Mouse (Mus musculus): ENCODE measurements around the gene Grin3b. TPM values are rescaled to one million over a fixed set of nuclear protein-coding genes. Genes with fewer than 3 reads are reported as not detected.
A peak's percentile ranks its signal among the peaks of the same experiment; 100 is the strongest.

Gene Grin3b
- polyA plus RNA-seq, 1 experiment from 2014 or later = 0.28 TPM

DNA sequence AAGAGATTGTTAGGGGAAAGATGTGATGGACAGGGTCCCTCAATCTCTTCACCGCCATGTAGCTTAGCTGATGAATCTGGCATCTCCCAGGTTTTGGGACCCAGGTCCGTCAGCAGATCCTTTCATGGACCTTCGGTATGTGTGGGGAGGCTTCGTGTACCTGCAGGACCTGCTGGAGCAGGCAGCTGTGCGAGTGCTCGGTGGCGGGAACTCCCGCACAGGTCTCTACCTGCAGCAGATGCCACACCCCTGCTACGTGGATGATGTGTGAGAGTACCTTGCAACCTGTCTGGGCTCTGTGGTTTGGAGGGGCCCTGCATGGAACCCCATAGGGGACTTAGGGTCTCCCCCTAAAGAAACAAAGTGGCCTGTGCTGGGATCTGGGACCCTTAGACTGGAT, 31.4 kb downstream of the Grin3b start:
- 75% methylated on average over 9 of the region's 9 CpGs for WGBS

DNA sequence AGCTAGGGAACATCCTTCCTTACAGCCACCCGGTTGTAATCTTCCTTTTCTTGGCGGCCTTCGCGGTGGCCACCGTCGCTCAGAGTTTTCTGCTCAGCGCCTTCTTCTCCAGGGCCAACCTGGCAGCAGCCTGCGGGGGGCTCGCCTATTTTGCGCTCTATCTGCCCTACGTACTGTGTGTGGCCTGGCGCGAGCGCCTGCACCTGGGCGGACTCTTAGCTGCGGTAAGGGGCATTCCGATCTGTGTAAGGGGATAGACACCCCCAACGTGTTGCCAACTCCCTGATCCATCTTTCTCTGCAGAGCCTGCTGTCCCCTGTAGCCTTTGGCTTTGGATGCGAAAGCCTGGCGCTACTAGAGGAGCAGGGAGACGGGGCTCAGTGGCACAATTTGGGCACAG, 32.3 kb downstream of the Grin3b start:
- WGBS = 25% methylated on average over 21 of the region's 21 CpGs
- no peaks in the 10 kb centered on the region for H3K9me3 ChIP-seq (replicated peaks)
- peak overlapping the region; percentile 65 for H3K27ac ChIP-seq
- peak overlapping the region; percentile 16; the same call in 1 of the 2 replicates for H3K4me3 ChIP-seq
- H3K4me1 ChIP-seq = peaks cover 35% of the 10 kb centered on the region
- H3K36me3 ChIP-seq = no peaks in the 10 kb centered on the region
- no peak for DNase-seq (ENCODE audit: low spot score)
- H3K27me3 ChIP-seq (ENCODE audit: low read depth, poor library complexity, severe bottlenecking) = peaks cover 90% of the 10 kb centered on the region

More for the DNA sequence above, 31.4 kb downstream of the Grin3b start:
- H3K4me3 ChIP-seq = 0 out of 2 replicates have a peak overlapping the region, but pooled peaks have one; percentile 16
- peak overlapping the region; percentile 65; the same call in 1 of the 2 replicates for H3K27ac ChIP-seq
- no peaks in the 10 kb centered on the region for H3K9me3 ChIP-seq (replicated peaks)
- DNase-seq (ENCODE audit: low spot score) = no peak
- H3K36me3 ChIP-seq = no peaks in the 10 kb centered on the region
- H3K4me1 ChIP-seq = peaks cover 36% of the 10 kb centered on the region
- peaks cover 88% of the 10 kb centered on the region for H3K27me3 ChIP-seq (ENCODE audit: low read depth, poor library complexity, severe bottlenecking)

DNA sequence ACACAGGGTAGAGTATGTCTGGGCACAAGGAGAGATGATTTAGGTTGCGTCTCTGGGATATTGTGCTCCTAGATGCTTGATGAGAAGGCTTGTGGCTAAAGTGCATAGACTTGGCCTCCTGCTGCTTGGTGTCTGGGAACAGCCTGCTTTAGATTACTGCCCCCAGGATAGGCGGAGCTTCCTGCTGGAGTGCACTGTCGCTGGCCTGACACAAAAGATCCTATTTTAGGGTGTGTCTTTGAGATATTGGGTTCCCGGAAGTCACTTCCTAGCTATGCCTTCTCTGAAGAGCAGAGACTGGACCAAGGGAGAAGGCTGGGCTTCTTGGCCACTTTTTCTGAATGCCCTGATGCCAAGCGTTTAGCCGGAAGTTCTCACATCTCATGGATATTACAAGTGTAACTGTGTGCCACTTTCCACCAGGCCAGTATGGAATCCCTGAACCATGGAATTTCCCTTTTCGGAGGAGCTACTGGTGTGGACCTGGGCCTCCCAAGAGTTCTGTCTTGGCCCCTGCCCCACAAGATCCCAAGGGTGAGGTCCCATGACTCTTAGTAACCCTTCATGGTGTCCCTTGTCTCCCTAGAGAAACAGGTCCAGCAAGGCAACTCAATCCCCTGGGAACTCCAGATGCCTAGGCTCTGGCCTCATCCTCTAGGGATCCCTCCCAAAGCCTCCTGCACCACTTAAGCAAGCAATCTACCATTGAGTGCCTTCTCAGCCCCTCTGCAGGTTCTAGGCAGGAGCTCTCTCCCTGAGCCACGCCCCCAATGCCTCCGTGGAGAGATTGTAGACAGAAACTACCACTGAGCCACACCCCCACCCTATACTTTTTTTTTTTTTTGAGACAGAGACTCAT, 33.1 kb downstream of the Grin3b start:
- Histone ChIP-seq H3K36me3 (no peaks in the 10 kb centered on the region), H3K4me3 (peak overlapping the region; percentile 16; the same call in 1 of the 2 replicates), H3K27ac (peak overlapping the region; percentile 65; the same call in 1 of the 2 replicates), H3K9me3 (replicated peaks) (no peaks in the 10 kb centered on the region), H3K27me3 (ENCODE audit: low read depth, poor library complexity, severe bottlenecking) (peaks cover 82% of the 10 kb centered on the region), H3K4me1 (peaks cover 28% of the 10 kb centered on the region)
- no peak for DNase-seq (ENCODE audit: low spot score)
- 63% methylated on average over 9 of the region's 9 CpGs for WGBS

DNA sequence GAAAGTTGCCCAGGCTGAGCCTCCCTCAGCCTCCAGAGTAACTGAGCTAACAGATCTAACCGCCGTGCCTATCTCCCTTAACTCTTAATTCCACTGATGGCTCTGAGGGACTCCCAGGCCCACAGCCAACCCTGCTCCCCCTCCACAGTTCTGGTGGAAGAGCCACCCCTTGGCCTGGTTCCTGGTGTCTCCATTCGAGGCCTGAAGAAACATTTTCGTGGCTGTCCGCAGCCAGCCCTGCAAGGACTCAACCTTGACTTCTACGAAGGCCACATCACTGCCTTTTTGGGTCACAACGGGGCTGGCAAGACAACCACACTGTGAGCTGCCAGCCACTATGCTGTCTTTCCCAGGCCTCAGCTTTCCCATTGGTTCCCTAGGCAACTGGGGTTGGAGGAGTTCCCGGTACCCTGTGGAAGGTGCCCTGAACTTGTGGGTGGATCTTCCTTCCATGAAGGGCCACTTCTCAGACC, 33.8 kb downstream of the Grin3b start:
- Histone ChIP-seq H3K27me3 (ENCODE audit: low read depth, poor library complexity, severe bottlenecking) (peaks cover 76% of the 10 kb centered on the region), H3K4me1 (peaks cover 28% of the 10 kb centered on the region), H3K27ac (no peak overlapping the region), H3K4me3 (no peak overlapping the region), H3K36me3 (no peaks in the 10 kb centered on the region), H3K9me3 (replicated peaks) (no peaks in the 10 kb centered on the region)
- DNase-seq (ENCODE audit: low spot score) = no peak
- 94% methylated on average over 8 of the region's 8 CpGs for WGBS

DNA sequence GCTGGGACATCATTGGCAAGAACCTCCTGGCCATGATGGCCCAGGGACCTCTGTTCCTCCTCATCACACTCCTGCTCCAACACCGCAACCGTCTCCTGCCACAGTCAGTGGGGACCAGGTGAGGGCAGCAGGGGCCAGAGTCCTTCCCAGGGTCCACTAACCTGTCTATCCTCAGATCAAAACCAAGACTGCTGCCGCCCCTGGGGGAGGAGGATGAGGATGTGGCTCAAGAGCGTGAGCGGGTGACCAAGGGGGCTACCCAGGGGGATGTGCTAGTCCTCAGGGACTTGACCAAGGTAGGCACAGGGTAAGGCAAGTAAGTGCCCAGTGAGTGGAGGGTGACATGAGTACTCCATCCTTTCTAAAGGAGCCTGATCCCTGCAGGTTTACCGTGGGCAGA, 41.2 kb downstream of the Grin3b start:
- Histone ChIP-seq H3K27me3 (ENCODE audit: low read depth, poor library complexity, severe bottlenecking) (peaks cover 61% of the 10 kb centered on the region), H3K27ac (no peak overlapping the region), H3K36me3 (no peaks in the 10 kb centered on the region), H3K4me1 (peaks cover 33% of the 10 kb centered on the region), H3K4me3 (no peak overlapping the region), H3K9me3 (replicated peaks) (no peaks in the 10 kb centered on the region; the same call in 1 of the 2 replicates)
- WGBS = 82% methylated on average over 6 of the region's 6 CpGs
- DNase-seq (ENCODE audit: low spot score) = no peak

DNA sequence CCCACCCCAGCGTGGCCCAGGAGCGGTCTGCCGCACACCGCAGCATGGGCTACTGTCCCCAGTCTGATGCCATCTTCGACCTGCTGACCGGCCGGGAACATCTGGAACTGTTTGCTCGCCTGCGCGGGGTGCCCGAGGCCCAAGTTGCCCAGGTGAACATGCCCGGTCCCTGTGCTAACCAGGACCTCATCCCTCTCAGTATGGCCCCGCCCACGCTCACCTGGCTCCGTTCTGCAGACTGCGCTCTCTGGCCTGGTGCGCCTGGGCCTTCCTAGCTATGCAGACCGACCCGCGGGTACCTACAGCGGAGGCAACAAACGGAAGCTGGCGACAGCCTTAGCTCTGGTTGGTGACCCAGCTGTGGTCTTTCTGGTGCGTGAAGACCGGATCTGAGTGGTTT, 43.1 kb downstream of the Grin3b start:
- no peaks in the 10 kb centered on the region; the same call in 1 of the 2 replicates for H3K9me3 ChIP-seq (replicated peaks)
- DNase-seq (ENCODE audit: low spot score) = no peak
- H3K27me3 ChIP-seq (ENCODE audit: low read depth, poor library complexity, severe bottlenecking) = peaks cover 65% of the 10 kb centered on the region
- no peaks in the 10 kb centered on the region for H3K36me3 ChIP-seq
- H3K4me3 ChIP-seq = 0 out of 2 replicates have a peak overlapping the region, but pooled peaks have one; percentile 14
- 23% methylated on average over 25 of the region's 25 CpGs for WGBS
- peaks cover 28% of the 10 kb centered on the region for H3K4me1 ChIP-seq
- no peak overlapping the region; the same call in 1 of the 2 replicates for H3K27ac ChIP-seq

DNA sequence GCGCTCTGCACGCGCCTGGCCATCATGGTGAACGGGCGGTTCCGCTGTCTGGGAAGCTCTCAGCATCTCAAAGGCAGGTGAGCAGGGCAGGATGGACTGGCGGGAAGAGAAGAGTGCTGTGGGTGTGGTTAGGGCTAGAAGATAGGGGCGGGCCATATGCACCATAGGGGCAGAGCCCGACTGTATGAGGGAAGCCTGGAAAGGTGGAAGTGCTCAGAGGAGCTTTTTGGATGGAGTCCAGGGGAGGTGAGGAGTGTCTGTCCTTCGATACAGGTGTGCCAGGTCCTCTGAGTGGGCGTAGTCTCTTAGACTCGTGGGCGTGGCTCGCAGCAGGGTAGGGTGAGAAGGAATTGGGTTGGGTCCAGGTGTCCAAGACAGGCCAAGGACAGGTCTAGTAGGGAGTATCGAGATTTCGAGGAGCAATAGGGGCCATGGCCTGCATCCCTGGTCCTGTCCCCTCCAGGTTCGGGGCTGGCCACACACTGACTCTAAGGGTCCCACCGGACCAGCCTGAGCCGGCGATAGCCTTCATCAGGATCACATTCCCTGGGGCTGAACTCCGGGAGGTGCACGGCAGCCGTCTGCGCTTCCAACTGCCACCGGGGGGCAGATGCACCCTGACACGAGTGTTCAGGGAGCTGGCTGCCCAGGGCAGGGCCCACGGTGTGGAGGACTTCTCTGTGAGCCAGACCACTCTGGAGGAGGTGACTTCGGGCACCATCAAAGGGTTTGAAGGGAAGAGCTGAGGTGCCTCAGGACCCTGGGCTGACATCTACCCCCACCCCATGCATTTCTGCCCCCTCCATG, 44.2 kb downstream of the Grin3b start:
- no peak for DNase-seq (ENCODE audit: low spot score)
- 18% methylated on average over 28 of the region's 28 CpGs for WGBS
- Histone ChIP-seq H3K4me1 (peaks cover 39% of the 10 kb centered on the region), H3K4me3 (no peak overlapping the region), H3K36me3 (no peaks in the 10 kb centered on the region), H3K27ac (no peak overlapping the region), H3K27me3 (ENCODE audit: low read depth, poor library complexity, severe bottlenecking) (peaks cover 65% of the 10 kb centered on the region), H3K9me3 (replicated peaks) (no peaks in the 10 kb centered on the region; the same call in 1 of the 2 replicates)

DNA sequence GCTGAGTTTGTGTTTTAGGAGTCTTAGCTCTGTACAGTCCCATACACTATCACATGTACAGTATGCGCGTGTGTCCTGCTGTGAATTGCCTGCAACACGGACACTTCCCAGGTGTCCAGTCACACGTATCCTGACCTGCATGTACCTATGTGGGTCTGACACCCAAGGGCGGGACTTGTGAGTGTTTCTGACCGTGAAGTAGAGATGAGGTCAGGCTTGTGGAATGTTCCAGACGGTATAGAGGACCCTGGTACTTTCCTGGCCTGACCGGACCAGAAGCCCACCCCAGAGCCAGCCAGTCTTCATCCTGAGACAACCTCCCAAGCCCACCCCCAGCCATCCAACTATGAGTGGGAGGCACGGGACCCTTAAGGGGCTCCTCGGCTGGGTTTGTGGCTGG, 45.1 kb downstream of the Grin3b start:
- no peak for DNase-seq (ENCODE audit: low spot score)
- Histone ChIP-seq H3K27me3 (ENCODE audit: low read depth, poor library complexity, severe bottlenecking) (peaks cover 65% of the 10 kb centered on the region), H3K36me3 (no peaks in the 10 kb centered on the region), H3K4me3 (no peak overlapping the region), H3K4me1 (peaks cover 48% of the 10 kb centered on the region), H3K9me3 (replicated peaks) (no peaks in the 10 kb centered on the region; the same call in 1 of the 2 replicates), H3K27ac (no peak overlapping the region)
- 83% methylated on average over 10 of the region's 10 CpGs for WGBS

DNA sequence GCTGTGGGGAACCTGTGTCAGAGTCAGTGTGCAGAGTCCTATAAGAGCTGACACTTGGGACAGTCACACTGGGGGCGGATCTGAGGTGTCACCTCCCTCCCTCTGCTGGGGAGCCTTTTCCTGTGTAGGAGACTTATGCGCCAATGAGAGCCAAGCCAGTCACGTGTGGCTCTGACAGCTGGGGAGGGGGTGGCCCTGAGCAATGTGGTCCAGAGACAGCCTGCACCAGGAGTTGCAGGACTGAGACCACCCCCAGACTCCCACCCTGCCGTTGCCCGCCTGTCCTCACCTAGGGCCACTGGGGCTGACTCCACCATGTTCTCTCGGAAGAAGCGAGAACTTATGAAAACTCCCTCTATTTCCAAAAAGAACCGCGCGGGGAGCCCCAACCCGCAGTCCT, 46.0 kb downstream of the Grin3b start, which contains the start of gene Arhgap45:
Arhgap45 (plus strand) TSS at position 143 of the 400 bp plus-strand sequence.
- peaks cover 53% of the 10 kb centered on the region for H3K4me1 ChIP-seq
- H3K27ac ChIP-seq = 0 out of 2 replicates have a peak within 1 kb of the TSS, but pooled peaks have one; percentile 2
- peak within 1 kb of the TSS; percentile 9; the same call in 1 of the 2 replicates for H3K4me3 ChIP-seq
- no peak for DNase-seq (ENCODE audit: low spot score)
- WGBS = 69% methylated on average over 11 of the region's 11 CpGs
- H3K27me3 ChIP-seq (ENCODE audit: low read depth, poor library complexity, severe bottlenecking) = peaks cover 64% of the 10 kb centered on the region
- H3K36me3 ChIP-seq = peaks cover 7% of the 10 kb centered on the region; the same call in 1 of the 2 replicates
- no peaks in the 10 kb centered on the region for H3K9me3 ChIP-seq (replicated peaks)

DNA sequence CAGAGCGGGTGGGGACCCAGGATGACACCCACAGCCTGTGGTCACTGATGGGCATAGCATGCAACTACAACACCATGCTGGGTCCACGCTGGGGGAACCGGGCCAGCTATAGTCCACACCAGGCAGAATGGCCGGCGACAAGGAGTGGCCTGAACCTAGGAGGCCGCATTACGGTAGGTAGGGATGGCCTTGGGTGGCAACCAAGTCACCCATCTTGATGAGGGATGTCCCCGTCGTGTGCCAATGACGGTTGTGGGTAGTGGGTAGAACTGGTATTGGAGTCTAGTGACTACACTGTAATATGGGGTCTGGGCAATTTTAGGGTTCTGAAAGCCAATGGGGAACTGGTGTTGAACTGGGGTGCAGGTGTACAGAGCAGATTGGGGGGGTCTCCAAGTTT, 46.4 kb downstream of the Grin3b start:
- Histone ChIP-seq H3K4me3 (peak overlapping the region; percentile 9; the same call in 1 of the 2 replicates), H3K27me3 (ENCODE audit: low read depth, poor library complexity, severe bottlenecking) (peaks cover 60% of the 10 kb centered on the region), H3K4me1 (peaks cover 53% of the 10 kb centered on the region), H3K27ac (no peak overlapping the region), H3K36me3 (peaks cover 11% of the 10 kb centered on the region), H3K9me3 (replicated peaks) (no peaks in the 10 kb centered on the region)
- 89% methylated on average over 10 of the region's 10 CpGs for WGBS
- DNase-seq (ENCODE audit: low spot score) = no peak

DNA sequence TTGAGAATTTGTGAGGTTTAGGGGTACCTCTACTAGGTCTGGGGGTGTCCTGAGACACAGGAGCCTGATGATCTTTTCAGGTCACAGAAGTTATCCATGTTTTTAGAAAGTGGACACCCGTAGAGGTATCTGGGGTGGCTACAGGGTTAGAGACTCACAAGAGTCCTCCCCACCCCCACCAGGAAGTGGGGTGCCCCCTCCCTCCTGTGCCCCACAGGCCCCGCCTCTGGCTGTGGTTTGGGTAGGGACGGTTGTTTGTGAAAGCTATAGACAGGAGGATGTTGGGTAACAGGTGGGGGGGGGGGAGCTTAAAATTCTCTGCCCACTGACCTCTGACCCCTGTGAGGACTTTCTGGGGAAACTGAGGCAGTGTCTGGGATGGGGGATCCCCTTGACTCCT, 46.8 kb downstream of the Grin3b start:
- WGBS = 76% methylated on average over 3 of the region's 3 CpGs
- Histone ChIP-seq H3K9me3 (replicated peaks) (no peaks in the 10 kb centered on the region), H3K36me3 (peaks cover 15% of the 10 kb centered on the region), H3K4me3 (no peak overlapping the region), H3K27ac (no peak overlapping the region), H3K27me3 (ENCODE audit: low read depth, poor library complexity, severe bottlenecking) (peaks cover 56% of the 10 kb centered on the region), H3K4me1 (peaks cover 53% of the 10 kb centered on the region)
- no peak for DNase-seq (ENCODE audit: low spot score)

DNA sequence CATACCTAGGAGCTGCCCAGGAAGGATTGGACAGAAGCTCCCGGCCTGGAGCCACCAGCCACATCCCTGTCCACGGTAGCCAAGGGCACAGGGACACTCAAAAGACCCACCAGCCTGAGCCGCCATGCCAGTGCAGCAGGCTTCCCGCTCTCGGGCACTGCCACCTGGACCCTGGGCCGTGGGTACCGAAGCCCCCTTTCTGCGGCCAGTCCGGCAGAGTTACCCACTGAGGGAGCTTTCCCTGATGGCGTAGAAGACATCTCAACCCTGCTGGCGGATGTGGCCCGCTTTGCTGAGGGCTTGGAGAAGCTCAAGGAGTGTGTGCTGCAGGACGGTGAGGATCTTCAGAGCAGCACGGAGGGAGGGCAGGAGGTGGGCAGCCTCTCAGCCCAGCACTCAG, 47.3 kb downstream of the Grin3b start:
- Histone ChIP-seq H3K27me3 (ENCODE audit: low read depth, poor library complexity, severe bottlenecking) (peaks cover 52% of the 10 kb centered on the region), H3K4me1 (peaks cover 53% of the 10 kb centered on the region), H3K9me3 (replicated peaks) (no peaks in the 10 kb centered on the region)

More for the DNA sequence above, 47.3 kb downstream of the Grin3b start:
- Histone ChIP-seq H3K4me3 (no peak overlapping the region), H3K36me3 (peaks cover 19% of the 10 kb centered on the region), H3K27ac (0 out of 2 replicates have a peak overlapping the region, but pooled peaks have one; percentile 26)
- DNase-seq (ENCODE audit: low spot score) = no peak
- WGBS = 81% methylated on average over 14 of the region's 14 CpGs
